Mouse (Mus musculus): Measurements from ENCODE around the gene Fam222b.
"Not testable (repeated sequence)": the region's sequence is repeated elsewhere in the genome, so short reads cannot be mapped to it uniquely, and the experiment has no call there.

The Fam222b gene

DNA sequence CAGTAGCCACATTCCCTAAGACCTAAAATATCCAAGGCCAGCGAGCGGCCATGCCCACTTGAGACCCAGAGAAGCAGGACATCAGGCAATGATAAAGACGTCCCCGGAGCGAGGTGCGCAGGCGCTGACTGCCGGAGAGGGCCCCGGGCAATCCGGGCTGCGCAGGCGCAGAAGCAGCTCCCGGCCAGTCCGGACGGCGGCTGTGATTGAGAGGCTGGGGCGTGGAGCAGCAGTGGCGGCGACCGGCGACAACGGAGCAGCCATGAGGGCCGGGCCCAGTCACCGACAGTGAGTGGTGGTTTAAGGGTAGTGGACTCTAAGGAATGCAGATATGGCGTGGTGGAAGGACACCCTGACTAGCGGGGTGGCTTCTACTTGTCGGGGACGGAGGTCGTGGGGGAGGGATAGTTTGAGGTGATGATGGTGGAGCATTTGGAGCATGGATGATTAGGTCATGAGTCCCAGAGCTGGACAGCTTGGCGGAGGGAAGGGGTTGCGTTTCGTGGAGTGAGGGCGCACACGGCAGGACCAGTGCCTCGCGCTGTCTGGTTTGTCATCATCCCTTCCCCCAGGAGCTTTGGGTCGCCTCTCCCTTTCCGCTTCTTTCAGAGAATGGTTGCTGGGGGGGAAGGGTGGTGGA, at the start of gene Fam222b:
Gene Fam222b, plus strand, starts transcription at position 157 of the 640 bp plus-strand sequence.
- DNase-seq (ENCODE audit: low read depth, low spot score) = peak; percentile 71

GRCm38 (mm10) chr11:78044758-78045251, 49.7 kb upstream of the Fam222b start:
- no peak for DNase-seq (ENCODE audit: low read depth, low spot score)

DNA sequence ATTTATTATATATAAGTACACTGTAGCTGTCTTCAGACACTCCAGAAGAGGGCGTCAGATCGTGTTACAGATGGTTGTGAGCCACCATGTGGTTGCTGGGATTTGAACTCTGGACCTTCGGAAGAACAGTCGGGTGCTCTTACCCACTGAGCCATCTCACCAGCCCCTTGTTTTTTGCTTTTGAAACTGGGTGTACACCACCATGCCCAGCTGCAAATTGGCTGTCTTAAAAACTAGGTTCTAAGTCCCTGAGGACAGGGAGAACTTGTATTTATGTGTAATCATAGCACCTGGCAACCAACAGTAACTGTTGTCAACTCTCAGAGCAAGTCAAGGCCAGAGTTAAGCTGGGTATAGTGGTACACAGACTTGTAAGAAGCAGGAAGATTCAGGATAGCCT, 45.8 kb upstream of the Fam222b start:
- DNase-seq (ENCODE audit: low read depth, low spot score) = not testable (repeated sequence)

DNA sequence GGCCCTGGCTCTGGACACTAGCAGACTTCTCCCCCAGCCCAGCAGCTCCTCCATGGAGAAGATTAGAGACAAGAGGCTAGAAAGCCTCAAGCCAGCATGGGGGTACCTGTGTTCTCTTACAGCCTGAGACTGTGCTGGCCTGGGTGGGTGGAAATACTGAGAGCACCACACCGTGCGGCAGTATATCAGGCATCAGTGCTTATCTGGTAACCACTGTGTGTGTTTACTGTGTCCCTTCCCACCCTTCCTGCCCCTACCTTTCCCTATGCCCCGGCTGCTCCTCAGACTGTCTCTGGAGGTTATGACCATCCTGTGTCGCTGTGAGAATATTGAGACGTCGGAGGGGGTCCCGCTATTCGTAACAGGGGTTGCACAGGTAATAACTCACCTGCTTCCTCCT, 41.4 kb upstream of the Fam222b start:
- DNase-seq (ENCODE audit: low read depth, low spot score) = no peak

DNA sequence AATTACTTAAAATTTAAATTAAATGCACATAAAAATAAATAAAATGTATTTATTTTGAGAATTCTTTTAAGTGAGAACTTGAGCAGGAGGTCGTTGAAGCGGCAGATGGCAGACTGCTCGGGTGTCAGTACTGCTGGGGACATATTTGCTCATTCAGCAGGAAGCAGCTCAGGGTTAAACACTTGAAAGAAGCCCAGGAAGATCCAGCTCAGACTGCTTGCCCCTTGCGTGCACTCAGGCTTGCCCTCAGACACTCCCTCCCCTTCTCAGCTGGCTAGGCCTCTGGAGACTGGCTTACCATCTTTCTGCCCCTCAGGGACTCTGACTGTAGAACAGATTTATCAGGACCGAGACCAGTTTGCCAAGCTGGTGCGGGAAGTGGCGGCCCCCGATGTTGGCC, 37.5 kb upstream of the Fam222b start:
- DNase-seq (ENCODE audit: low read depth, low spot score) = no peak

- no peak for DNase-seq (ENCODE audit: low read depth, low spot score)
Measured at GRCm38 (mm10) chr11:78059833-78060757, 34.4 kb upstream of the Fam222b start.

- no peak for DNase-seq (ENCODE audit: low read depth, low spot score)
Measured at GRCm38 (mm10) chr11:78062563-78062962, 31.9 kb upstream of the Fam222b start.

GRCm38 (mm10) chr11:78065906-78066305, 28.6 kb upstream of the Fam222b start:
- peak; percentile 82 for DNase-seq (ENCODE audit: low read depth, low spot score)

GRCm38 (mm10) chr11:78066641-78067040, 27.8 kb upstream of the Fam222b start:
- DNase-seq (ENCODE audit: low read depth, low spot score) = no peak

GRCm38 (mm10) chr11:78067566-78067965, 26.9 kb upstream of the Fam222b start:
- no peak for DNase-seq (ENCODE audit: low read depth, low spot score)

DNA sequence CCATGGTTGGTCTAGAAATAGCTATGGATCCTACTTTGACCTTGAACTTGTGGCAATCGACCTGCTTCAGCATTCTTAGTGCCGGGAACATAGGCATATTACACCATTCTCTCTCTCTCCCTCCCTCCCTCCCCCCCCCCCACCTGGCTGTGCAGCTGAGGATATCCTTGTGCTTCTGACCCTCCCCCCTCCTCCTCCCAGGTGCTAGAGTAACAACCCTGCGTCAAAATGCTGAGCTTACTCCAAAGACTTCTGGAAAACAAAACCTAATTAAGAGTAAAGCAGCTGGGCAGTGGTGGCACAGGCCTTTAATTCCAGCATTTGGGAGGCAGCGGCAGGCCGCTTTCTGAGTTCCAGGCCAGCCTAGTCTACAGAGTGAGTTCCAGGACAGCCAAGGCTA, 25.3 kb upstream of the Fam222b start:
- DNase-seq (ENCODE audit: low read depth, low spot score) = no peak

GRCm38 (mm10) chr11:78069646-78070045, 24.8 kb upstream of the Fam222b start:
- peak; percentile 75 for DNase-seq (ENCODE audit: low read depth, low spot score)

DNA sequence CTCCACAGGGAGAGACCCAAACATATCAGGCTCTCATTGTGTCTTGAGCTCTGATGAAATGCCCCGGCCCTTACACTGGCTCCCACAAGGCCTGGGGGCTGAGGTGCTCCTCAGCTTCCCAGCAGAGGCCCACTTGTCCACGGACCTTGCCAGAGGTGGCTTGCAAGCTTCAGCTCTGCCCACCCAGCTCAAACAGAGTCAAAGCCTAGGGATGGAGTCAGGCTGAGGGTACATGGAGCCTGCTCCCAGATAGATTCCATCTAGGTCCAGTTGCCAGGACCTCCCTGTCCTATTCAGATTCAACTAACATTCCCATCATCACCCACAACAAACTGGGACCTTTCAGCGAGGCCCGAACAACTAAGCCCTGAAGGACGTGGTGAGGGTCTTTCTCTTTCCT, 22.5 kb upstream of the Fam222b start:
- no peak for DNase-seq (ENCODE audit: low read depth, low spot score)

GRCm38 (mm10) chr11:78072425-78073130, 21.9 kb upstream of the Fam222b start:
- DNase-seq (ENCODE audit: low read depth, low spot score) = peak; percentile 88

- DNase-seq (ENCODE audit: low read depth, low spot score) = peak; percentile 80
Measured at GRCm38 (mm10) chr11:78073577-78074276, 20.7 kb upstream of the Fam222b start.

GRCm38 (mm10) chr11:78074277-78074652, 20.2 kb upstream of the Fam222b start:
- DNase-seq (ENCODE audit: low read depth, low spot score) = no peak

DNA sequence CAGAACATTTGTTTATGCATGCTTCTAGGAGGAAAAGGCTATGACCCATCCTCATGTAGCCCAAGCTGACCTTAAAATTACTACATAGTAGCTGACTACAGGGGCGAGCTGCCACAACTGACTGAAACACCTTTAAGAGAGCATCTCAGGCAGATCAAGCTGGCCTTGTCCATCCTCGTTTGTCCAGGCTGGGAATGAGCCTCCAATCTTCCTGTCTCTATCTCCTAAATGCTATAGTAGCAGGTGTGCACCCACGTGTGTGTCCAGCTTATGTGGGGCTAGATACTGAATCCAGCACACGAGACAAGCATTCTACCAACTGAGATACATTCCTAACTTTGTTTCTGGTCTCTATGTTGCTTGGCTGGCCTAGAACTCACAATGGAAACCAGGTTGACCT, 19.8 kb upstream of the Fam222b start:
- DNase-seq (ENCODE audit: low read depth, low spot score) = no peak

GRCm38 (mm10) chr11:78079961-78080921, 14.2 kb upstream of the Fam222b start, which contains the start of gene Eral1:
Gene Eral1 (minus strand): TSS chr11:78080383.
- DNase-seq (ENCODE audit: low read depth, low spot score) = no peak

DNA sequence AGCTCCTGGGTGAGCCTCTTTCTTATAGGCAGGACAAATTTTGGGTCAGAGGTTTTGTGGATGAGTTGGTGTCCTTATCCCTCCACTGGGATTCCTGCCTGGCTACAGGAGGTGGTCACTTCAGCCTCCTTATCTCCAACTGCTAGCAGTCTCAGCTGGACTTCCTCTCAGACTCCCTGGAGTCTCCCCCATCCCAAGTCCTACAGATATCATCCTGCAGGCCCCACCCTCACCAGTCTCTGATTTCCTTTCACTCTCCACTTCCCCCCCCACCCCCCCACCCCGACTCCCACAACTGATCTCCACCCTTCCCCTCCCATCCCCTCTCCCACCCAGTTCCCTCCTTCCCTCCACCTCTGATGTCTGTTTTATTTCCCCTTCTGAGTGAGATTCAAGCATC, 10.9 kb upstream of the Fam222b start:
- DNase-seq (ENCODE audit: low read depth, low spot score) = no peak

DNA sequence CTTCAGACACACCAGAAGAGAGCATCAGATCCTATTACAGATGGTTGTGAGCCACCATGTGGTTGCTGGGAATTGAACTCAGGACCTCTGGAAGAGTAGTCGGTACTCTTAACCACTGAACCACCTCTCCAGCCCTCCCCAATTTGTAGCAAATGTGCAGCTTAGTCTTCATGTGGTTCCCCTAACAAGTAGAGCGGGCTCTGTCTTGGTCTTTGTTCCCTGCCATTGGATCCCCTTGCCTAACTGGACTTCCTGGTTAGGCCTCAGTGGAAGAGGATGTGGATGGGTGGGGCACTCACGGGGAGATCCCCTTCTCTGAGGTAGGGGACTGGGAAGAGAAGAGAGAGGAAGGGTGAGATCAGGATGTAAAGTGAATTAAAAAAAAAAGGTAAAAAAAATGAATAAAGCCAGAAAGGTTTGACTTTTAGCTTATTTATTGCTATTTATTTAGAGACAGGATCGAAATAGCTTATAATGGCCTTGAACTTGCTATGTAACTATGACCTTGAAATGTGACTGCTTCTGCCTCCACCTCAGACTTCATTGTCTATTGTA, 7.5 kb upstream of the Fam222b start:
- DNase-seq (ENCODE audit: low read depth, low spot score) = no peak
